Mouse (Mus musculus) brain, embryonic 14.5 days (tissue): Measurements from ENCODE around the gene Cirbp.

Source experiments
- CTCF ChIP-seq: fragments of 200-500 bp; IDR thresholded peaks from 2 replicates; pipeline ENCODE4 v1.5.1; 2012; ENCODE audit warnings: inconsistent platforms, mild to moderate bottlenecking, moderate library complexity, borderline replicate concordance; ENCODE audit not compliant: insufficient read depth, insufficient read length; ENCODE audit errors: extremely low read depth
- POLR2A ChIP-seq: fragments of 200-500 bp; IDR thresholded peaks from 2 replicates; pipeline ENCODE4 v1.6.1; 2012; ENCODE audit warnings: mild to moderate bottlenecking, inconsistent platforms, borderline replicate concordance; ENCODE audit not compliant: poor library complexity, insufficient read depth, insufficient read length, severe bottlenecking; ENCODE audit errors: extremely low read depth

DNA sequence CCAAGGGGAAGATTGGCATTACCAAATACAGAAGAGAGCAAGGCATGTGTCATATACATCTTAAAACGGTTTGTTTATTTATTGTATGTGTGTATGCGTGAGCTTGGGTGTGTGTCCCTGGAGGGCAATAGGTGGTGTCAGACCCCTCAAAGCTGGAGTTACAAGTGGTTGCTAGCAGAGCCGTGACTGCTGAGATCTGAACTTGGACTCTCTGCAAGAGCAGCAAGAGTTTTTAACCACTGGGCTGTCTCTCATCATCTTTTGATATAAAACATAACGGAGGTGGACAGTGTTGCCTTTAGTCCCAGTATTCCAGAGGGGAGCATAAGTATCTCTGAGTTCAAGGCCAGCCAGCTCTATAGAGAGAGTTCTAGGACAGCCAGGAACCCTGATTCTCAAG, 42.5 kb downstream of the Cirbp start:
- TF ChIP-seq CTCF (no peak), POLR2A (no peak)
